Mouse (Mus musculus) liver, embryonic 14.5 days (tissue): ENCODE results near the gene Slc24a2. TPM values are rescaled to one million over a fixed set of nuclear protein-coding genes. Genes with fewer than 3 reads are reported as not detected.

Experiments
- ATAC-seq: fragments of 200-750 bp; cut with Nextera tagmentation; 2 replicates; pipeline ENCODE4 v1.8.0; 2017; ENCODE audit warnings: moderate number of reproducible peaks, mild to moderate bottlenecking, moderate library complexity; ENCODE audit not compliant: insufficient read depth
- DNase-seq, 3 experiments: peaks; one replicate each; pipeline ENCODE4 v3.0.0-alpha.2; 2012 to 2013; ENCODE audit warnings: low read depth in 3 of 3, low spot score in 3 of 3
- H3K27ac ChIP-seq: fragments of 300-500 bp; sonication (generic); 2 replicates; pipeline ENCODE4 v1.5.1; 2014; ENCODE audit warnings: moderate library complexity, mild to moderate bottlenecking, control low read depth, inconsistent platforms
- H3K27me3 ChIP-seq: fragments of 300-500 bp; sonication (generic); 2 replicates; pipeline ENCODE4 v1.6.1; 2014; ENCODE audit warnings: mild to moderate bottlenecking, low read length, moderate library complexity; ENCODE audit not compliant: control insufficient read depth, insufficient read depth
- H3K36me3 ChIP-seq: fragments of 300-500 bp; sonication (generic); replicated peaks from 2 replicates; pipeline ENCODE4 v1.6.1; 2014; ENCODE audit warnings: low read depth; ENCODE audit not compliant: control insufficient read depth, insufficient read depth
- H3K4me1 ChIP-seq, 2 experiments: fragments of 200-500 bp in 1 of 2; fragments of 300-500 bp in 1 of 2; sonication (generic) in 1 of 2; replicated peaks; 2 replicates each; pipeline ENCODE4 v1.6.1; 2012 to 2014; ENCODE audit warnings: antibody characterized with exemption in 1 of 2, inconsistent platforms in 1 of 2, low read length in 1 of 2; ENCODE audit not compliant: control insufficient read depth in 2 of 2, insufficient read depth in 2 of 2
- H3K4me2 ChIP-seq: fragments of 300-500 bp; sonication (generic); 2 replicates; pipeline ENCODE4 v1.6.1; 2014; ENCODE audit warnings: low read depth, mild to moderate bottlenecking, control low read depth, moderate library complexity
- H3K4me3 ChIP-seq, 2 experiments: fragments of 200-500 bp in 1 of 2; fragments of 300-500 bp in 1 of 2; sonication (generic) in 1 of 2; 2 replicates each; pipeline ENCODE4 v1.5.1; 2012 to 2014; ENCODE audit warnings: low read depth in 2 of 2, low read length in 2 of 2, mild to moderate bottlenecking in 2 of 2, control low read depth in 1 of 2, inconsistent platforms in 1 of 2, moderate library complexity in 1 of 2; ENCODE audit not compliant: insufficient read depth in 1 of 2
- H3K9ac ChIP-seq: fragments of 300-500 bp; sonication (generic); replicated peaks from 2 replicates; pipeline ENCODE4 v1.6.1; 2014; ENCODE audit warnings: mild to moderate bottlenecking, control low read depth, moderate library complexity
- H3K9me3 ChIP-seq: fragments of 300-500 bp; sonication (generic); 2 replicates; pipeline ENCODE4 v1.6.1; 2016; ENCODE audit warnings: low read length, mixed read lengths; ENCODE audit not compliant: control insufficient read depth
- CTCF ChIP-seq: IDR thresholded peaks from 2 replicates; pipeline ENCODE4 v1.5.1; 2016; ENCODE audit warnings: antibody characterized with exemption, low read depth, control low read depth
- EP300 ChIP-seq: IDR thresholded peaks from 2 replicates; pipeline ENCODE4 v1.6.1; 2016; ENCODE audit warnings: antibody characterized with exemption, low read depth
- WGBS: fragments of 180-500 bp; shearing (Covaris S2); extraction: QIAGEN DNeasy Blood & Tissue Kit; methylation state at CpG from one replicate; pipeline ENCODE4 v1.1.7; 2014; ENCODE audit not compliant: insufficient replicate concordance; 5-methylcytosine and 5-hydroxymethylcytosine counted together
- polyA plus RNA-seq, 2 experiments: library from polyadenylated mRNA; depleted of rRNA in 1 of 2; stranded (reverse) in 1 of 2; unstranded in 1 of 2; fragments of >200 nt; fragmentation: Nextera tagmentation in 1 of 2; extraction: Ambion mirVana in 1 of 2; gene quantifications; 2 replicates each; pipeline versions ENCODE4 v1.2.1 to v1.2.3; 2012 to 2014

Slc24a2 gene
- polyA plus RNA-seq, 2 experiments = 0.03 to 0.06 TPM

DNA sequence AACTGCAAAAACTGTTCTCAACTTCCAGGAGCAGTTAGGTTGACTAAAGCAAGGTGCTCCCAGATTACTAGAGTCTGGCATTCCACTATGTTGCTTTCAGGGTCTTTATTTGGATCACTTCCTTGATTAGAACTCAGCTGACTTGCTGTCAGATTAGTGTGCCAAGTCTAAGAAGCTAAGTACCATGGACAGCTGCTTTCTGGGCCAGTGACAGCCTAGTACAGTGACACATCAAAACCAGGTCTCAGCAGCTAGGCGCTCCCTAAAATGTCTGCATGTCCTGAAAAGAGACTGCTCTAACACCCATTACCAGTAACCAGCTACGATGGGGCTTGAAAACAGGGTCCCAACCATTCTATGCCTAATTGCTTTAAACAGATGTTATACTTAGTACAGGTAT, 8.7 kb downstream of the Slc24a2 start:
- ATAC-seq (no peak), DNase-seq (no peak)

DNA sequence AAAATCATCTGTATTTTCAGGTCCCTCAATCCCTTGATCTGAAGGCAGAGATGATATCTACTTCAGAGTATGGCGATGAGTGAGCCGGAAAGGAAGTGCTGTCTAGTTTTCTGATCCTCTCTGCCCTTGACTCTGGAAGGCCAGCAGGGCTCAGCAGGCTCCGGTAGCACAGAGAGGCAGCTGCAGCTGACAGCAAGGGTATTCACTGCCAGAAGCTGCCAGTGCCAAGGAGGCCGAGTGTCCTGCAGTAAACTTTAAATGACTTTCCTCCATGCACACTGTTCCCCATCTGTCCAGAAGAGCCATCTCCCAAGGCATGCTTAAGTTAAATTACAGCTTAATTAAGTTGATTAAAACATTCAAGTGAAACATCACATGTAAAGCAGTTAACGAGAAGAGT, 12.1 kb downstream of the Slc24a2 start:
- no peak for TF ChIP-seq CTCF
- TF ChIP-seq EP300 = no peak
- H3K9me3 ChIP-seq = no peaks in the 10 kb centered on the region
- no peak overlapping the region for H3K4me3 ChIP-seq
- ATAC-seq (no peak), DNase-seq (no peak)
- WGBS = 57% methylated on average over 5 of the region's 5 CpGs
- no peaks in the 10 kb centered on the region for H3K36me3 ChIP-seq
- no peak overlapping the region for H3K4me2 ChIP-seq
- no peak overlapping the region for H3K27ac ChIP-seq
- H3K9ac ChIP-seq = no peak overlapping the region
- H3K27me3 ChIP-seq = no peaks in the 10 kb centered on the region
- H3K4me1 ChIP-seq = no peaks in the 10 kb centered on the region

More for the DNA sequence above, 8.7 kb downstream of the Slc24a2 start:
- Histone ChIP-seq H3K9ac (no peak overlapping the region), H3K9me3 (no peaks in the 10 kb centered on the region), H3K36me3 (no peaks in the 10 kb centered on the region), H3K4me3 (no peak overlapping the region), H3K27me3 (no peaks in the 10 kb centered on the region), H3K4me1 (no peaks in the 10 kb centered on the region), H3K4me2 (no peak overlapping the region), H3K27ac (no peak overlapping the region)
- 48% methylated on average over 2 of the region's 2 CpGs for whole genome bisulfite sequencing
- no peak for TF ChIP-seq EP300
- no peak for TF ChIP-seq CTCF

DNA sequence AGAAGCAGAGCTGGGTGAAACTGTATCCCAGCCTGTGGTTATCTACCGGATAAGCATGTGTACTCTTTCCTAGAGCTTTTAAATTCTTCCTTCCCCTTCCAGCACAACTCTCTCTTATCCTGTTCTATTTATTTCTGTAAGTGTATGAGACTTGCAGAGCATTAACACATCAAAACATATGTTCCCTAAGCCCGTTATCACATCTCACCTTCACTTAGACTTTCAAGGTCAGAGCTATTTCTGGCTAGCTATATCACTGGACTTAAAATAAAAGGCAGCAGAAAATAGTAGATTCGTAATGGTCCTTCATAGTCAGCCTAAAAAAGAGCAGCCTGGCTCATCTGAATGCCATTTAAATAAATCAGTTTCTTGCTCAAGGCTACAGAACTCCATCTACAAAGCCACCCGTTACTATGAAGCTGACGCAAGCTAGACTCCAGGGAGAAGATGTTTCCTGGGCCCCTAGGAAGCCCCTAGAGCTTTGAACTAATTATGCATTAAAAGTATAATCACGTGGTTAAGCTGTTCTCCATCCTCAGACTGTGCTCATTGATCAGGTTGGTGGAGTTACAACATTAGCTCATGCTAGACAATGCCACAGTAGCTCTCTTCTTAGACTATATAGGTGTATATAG, 18.8 kb downstream of the Slc24a2 start:
- no peak for ATAC-seq
- Histone ChIP-seq H3K4me1 (no peaks in the 10 kb centered on the region), H3K9ac (no peak overlapping the region), H3K27ac (no peak overlapping the region), H3K4me2 (no peak overlapping the region), H3K4me3 (no peak overlapping the region), H3K27me3 (no peaks in the 10 kb centered on the region), H3K9me3 (no peaks in the 10 kb centered on the region), H3K36me3 (no peaks in the 10 kb centered on the region)
- 59% methylated on average over 6 of the region's 6 CpGs for WGBS
- no peak for DNase-seq
- TF ChIP-seq EP300 (no peak), CTCF (no peak)

GRCm38 (mm10) chr4:87210533-87210932, 19.7 kb downstream of the Slc24a2 start:
- no peaks in the 10 kb centered on the region for H3K27me3 ChIP-seq
- no peaks in the 10 kb centered on the region for H3K36me3 ChIP-seq
- no peak overlapping the region for H3K4me3 ChIP-seq
- DNase-seq = no peak
- no peak overlapping the region for H3K4me2 ChIP-seq
- no peaks in the 10 kb centered on the region for H3K4me1 ChIP-seq
- H3K27ac ChIP-seq = no peak overlapping the region
- ATAC-seq = no peak
- TF ChIP-seq EP300 = no peak
- no peak for TF ChIP-seq CTCF
- no peaks in the 10 kb centered on the region for H3K9me3 ChIP-seq
- WGBS = 43% methylated on average over 3 of the region's 3 CpGs
- H3K9ac ChIP-seq = no peak overlapping the region

GRCm38 (mm10) chr4:87202081-87202480, 28.2 kb downstream of the Slc24a2 start:
- no peak for TF ChIP-seq EP300
- no peak for TF ChIP-seq CTCF
- Histone ChIP-seq H3K27me3 (no peaks in the 10 kb centered on the region), H3K27ac (no peak overlapping the region), H3K4me1 (no peaks in the 10 kb centered on the region), H3K4me3 (no peak overlapping the region), H3K9me3 (no peaks in the 10 kb centered on the region), H3K9ac (no peak overlapping the region), H3K36me3 (no peaks in the 10 kb centered on the region), H3K4me2 (no peak overlapping the region)
- WGBS = 42% methylated on average over 2 of the region's 2 CpGs
- no peak for DNase-seq
- ATAC-seq = no peak
